Mouse (Mus musculus) ES-Bruce4 (cell line): ENCODE measurements at regions not wholly inside any gene's neighbourhood (a gene's known extent, or its start where the extent isn't known, plus 50 kb on each side); places are given as distances from the start of the nearest gene placed in this dataset.

Experiments used
- CTCF ChIP-seq: IDR thresholded peaks from one replicate; pipeline ENCODE4 v1.8.1; 2011; ENCODE audit warnings: low read depth, low read length
- EP300 ChIP-seq: IDR thresholded peaks from 2 replicates; pipeline ENCODE4 v1.6.1; 2011; ENCODE audit warnings: low read depth, low read length; ENCODE audit not compliant: insufficient read depth
- POLR2A ChIP-seq: IDR thresholded peaks from one replicate; pipeline ENCODE4 v1.8.1; 2011; ENCODE audit warnings: low read length; ENCODE audit not compliant: insufficient read depth

DNA sequence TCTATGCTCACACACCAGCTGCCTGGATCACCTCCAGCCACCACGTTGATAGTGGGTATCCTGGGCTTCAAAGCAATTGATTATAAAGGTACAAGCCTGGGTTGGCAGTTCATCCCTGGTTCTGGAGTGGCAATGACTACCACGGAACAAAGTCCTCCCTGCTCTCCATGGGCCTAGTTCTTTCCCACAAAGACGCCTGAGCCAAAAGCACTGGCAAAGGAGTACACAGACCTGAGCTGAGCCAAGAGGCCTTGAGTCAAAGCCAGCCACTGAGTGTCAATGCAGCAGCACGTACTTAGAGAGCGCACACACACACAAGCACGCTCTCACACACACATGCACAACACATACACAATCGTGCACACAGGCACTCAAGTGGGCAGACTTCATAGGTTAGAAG lies 54.6 kb upstream of the Dio3 start:
- TF ChIP-seq CTCF = no peak
- no peak for TF ChIP-seq EP300
- no peak for TF ChIP-seq POLR2A
